Mouse (Mus musculus) bone marrow, adult 2 months (tissue): Measurements from ENCODE around the gene Cnp. TPM values are rescaled to one million over a fixed set of nuclear protein-coding genes. Genes with fewer than 3 reads are reported as not detected.

ENCODE experiments used
- H3K27ac ChIP-seq: fragments of 200-500 bp; 2 replicates; pipeline ENCODE4 v1.5.1; 2012; ENCODE audit warnings: low read depth, mild to moderate bottlenecking, control low read depth, inconsistent platforms, low read length; ENCODE audit not compliant: control insufficient read depth, poor library complexity, insufficient read depth
- H3K4me1 ChIP-seq: fragments of 200-500 bp; 2 replicates; pipeline ENCODE4 v1.6.1; 2011; ENCODE audit warnings: low read length; ENCODE audit not compliant: control insufficient read depth, insufficient read depth
- H3K4me3 ChIP-seq: fragments of 200-500 bp; replicated peaks from 2 replicates; pipeline ENCODE3; 2011; ENCODE audit warnings: mild to moderate bottlenecking, low read depth, low read length, control low read depth; ENCODE audit not compliant: control insufficient read depth
- CTCF ChIP-seq: fragments of 200-500 bp; IDR thresholded peaks from 2 replicates; pipeline ENCODE4 v1.5.1; 2011; ENCODE audit warnings: low read length, control low read depth; ENCODE audit not compliant: control insufficient read depth, insufficient read depth
- POLR2A ChIP-seq: fragments of 200-500 bp; IDR thresholded peaks from 2 replicates; pipeline ENCODE4 v1.6.1; 2011; ENCODE audit warnings: low read depth, mild to moderate bottlenecking, control low read depth, low read length, borderline replicate concordance; ENCODE audit not compliant: control insufficient read depth
- WGBS: fragments of 180-500 bp; shearing (Covaris S2); methylation state at CpG from one replicate; pipeline ENCODE4 v1.1.7; 2018; 5-methylcytosine and 5-hydroxymethylcytosine counted together
- polyA plus RNA-seq: library from polyadenylated mRNA; stranded (reverse); fragments of >200 nt; gene quantifications from 2 replicates; pipeline ENCODE4 v1.2.4, GENCODE M21; 2011; ENCODE audit warnings: low replicate concordance; ENCODE audit not compliant: missing spikeins, insufficient read depth, insufficient read length

The Cnp gene
- polyA plus RNA-seq, 1 experiment: 35.7 TPM

- H3K4me3 ChIP-seq: no peak overlapping the region
- TF ChIP-seq CTCF (no peak), POLR2A (no peak)
- peaks cover 2% of the 10 kb centered on the region; the same call in 1 of the 2 replicates for H3K4me1 ChIP-seq
- no peak overlapping the region for H3K27ac ChIP-seq
- WGBS: 9% methylated on average over 5 of the region's 5 CpGs
Measured at GRCm38 (mm10) chr11:100567229-100567628, 7.5 kb upstream of the Cnp start.

DNA sequence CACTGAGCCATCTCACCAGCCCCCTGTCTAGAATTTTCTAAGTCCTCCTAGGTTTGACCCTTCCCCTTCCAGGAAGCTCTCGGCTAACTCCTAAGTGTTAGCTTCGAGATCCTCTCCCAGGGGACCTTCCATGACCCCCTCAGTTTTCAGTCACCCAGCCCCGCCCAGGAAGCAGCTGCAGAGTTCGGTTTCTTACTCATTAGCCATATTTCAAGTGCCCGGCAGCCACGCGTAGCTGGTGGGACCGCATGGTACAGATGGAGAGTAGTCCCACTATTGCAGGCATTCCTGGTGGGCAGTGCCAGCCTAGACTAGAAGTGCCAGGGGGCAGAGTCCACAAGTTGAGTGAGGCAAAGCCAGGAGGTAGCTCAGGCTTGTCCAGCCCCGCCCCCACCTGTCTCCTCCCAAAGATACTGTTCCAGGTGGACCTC, 6.9 kb upstream of the Cnp start:
- WGBS: 12% methylated on average over 9 of the region's 9 CpGs
- H3K4me3 ChIP-seq: no peak overlapping the region
- TF ChIP-seq CTCF (no peak), POLR2A (no peak)
- H3K4me1 ChIP-seq: peaks cover 2% of the 10 kb centered on the region; the same call in 1 of the 2 replicates
- H3K27ac ChIP-seq: no peak overlapping the region

- TF ChIP-seq CTCF: no peak
- TF ChIP-seq POLR2A: no peak
- Histone ChIP-seq H3K4me3 (no peak overlapping the region), H3K27ac (no peak overlapping the region; the same call in 1 of the 2 replicates), H3K4me1 (peaks cover 2% of the 10 kb centered on the region; the same call in 1 of the 2 replicates)
- WGBS: 88% methylated on average over 8 of the region's 8 CpGs
Measured at GRCm38 (mm10) chr11:100568692-100569091, 6.0 kb upstream of the Cnp start.

- H3K4me3 ChIP-seq: no peak overlapping the region
- no peak for TF ChIP-seq POLR2A
- TF ChIP-seq CTCF: no peak
- no peak overlapping the region for H3K27ac ChIP-seq
- WGBS: 64% methylated on average over 9 of the region's 9 CpGs
- H3K4me1 ChIP-seq: peaks cover 2% of the 10 kb centered on the region; the same call in 1 of the 2 replicates
Measured at GRCm38 (mm10) chr11:100569789-100570188, 4.9 kb upstream of the Cnp start.

DNA sequence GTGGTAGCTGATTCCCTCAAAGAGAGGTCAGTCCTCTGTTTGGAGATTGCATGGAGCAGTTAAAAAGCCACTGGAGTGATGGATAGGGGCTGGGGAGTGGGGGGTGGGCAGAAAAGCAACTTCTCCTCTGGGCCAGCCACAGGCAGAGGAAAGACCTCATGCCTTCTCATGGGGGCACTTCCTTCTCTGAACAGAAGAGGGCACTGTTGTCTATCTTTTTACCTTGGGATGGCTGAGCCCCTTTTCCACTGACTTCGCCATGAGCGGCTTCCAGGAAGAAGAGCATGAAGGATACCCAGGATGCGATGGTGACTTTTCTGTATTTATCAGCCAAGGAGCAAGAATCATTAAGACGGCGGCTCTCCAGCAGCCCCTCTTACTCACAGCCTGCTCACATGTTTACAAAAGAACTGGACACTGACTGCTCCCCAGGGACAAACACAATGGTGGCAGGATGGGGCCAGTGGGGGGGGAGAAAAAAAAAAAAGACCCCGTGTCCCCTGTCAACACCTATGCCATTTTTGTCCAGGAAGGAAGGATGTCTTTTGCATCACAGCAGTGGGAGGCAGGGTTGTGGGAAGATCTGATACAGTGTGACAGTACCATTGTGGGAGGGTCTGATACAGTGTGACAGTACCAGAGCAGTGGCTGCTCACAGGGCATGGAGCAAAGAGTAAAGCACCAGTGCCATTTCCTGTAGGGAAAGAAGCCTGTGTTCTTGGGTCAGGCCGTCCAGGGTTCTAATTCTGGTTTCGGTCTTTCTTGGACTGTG, 4.1 kb upstream of the Cnp start:
- Histone ChIP-seq H3K27ac (no peak overlapping the region), H3K4me3 (peak overlapping the region; percentile 36), H3K4me1 (peaks cover 2% of the 10 kb centered on the region; the same call in 1 of the 2 replicates)
- TF ChIP-seq CTCF (peak; percentile 73), POLR2A (no peak)
- WGBS: 8% methylated on average over 8 of the region's 8 CpGs

- WGBS: 9% methylated on average over 16 of the region's 16 CpGs
- TF ChIP-seq CTCF (no peak), POLR2A (no peak)
- Histone ChIP-seq H3K27ac (no peak overlapping the region; the same call in 1 of the 2 replicates), H3K4me3 (peak overlapping the region; percentile 36), H3K4me1 (peaks cover 2% of the 10 kb centered on the region; the same call in 1 of the 2 replicates)
Measured at GRCm38 (mm10) chr11:100571202-100571567, 3.5 kb upstream of the Cnp start.

- WGBS: 22% methylated on average over 3 of the region's 3 CpGs
- peak overlapping the region; percentile 90 for H3K4me3 ChIP-seq
- H3K27ac ChIP-seq: peak overlapping the region; percentile 93; the same call in 1 of the 2 replicates
- peaks cover 2% of the 10 kb centered on the region for H3K4me1 ChIP-seq
- TF ChIP-seq CTCF (no peak), POLR2A (no peak)
Measured at GRCm38 (mm10) chr11:100574188-100574587, 516 bp upstream of the Cnp start.

- Histone ChIP-seq H3K4me3 (peak overlapping the region; percentile 90), H3K27ac (peak overlapping the region; percentile 93), H3K4me1 (peaks cover 2% of the 10 kb centered on the region)
- TF ChIP-seq POLR2A (no peak), CTCF (no peak)
- 17% methylated on average over 2 of the region's 2 CpGs for WGBS
Measured at GRCm38 (mm10) chr11:100575484-100575855, 766 bp downstream of the Cnp start.

- no peak for TF ChIP-seq POLR2A
- WGBS: 85% methylated on average over 21 of the region's 21 CpGs
- peak overlapping the region; percentile 26 for H3K4me3 ChIP-seq
- H3K4me1 ChIP-seq: no peaks in the 10 kb centered on the region; the same call in none of the 2 replicates
- 0 out of 2 replicates have a peak overlapping the region, but pooled peaks have one; percentile 11 for H3K27ac ChIP-seq
Measured at GRCm38 (mm10) chr11:100576256-100576655, 1.6 kb downstream of the Cnp start.
